Mouse (Mus musculus): ENCODE measurements around the gene C1qa.

GRCm38 (mm10) chr4:136919526-136919925, 20.9 kb upstream of the C1qa start:
- TF ChIP-seq CTCF (IDR thresholded peaks at IDR 0.05; ENCODE audit: borderline replicate concordance, control insufficient read depth, extremely low read depth, insufficient read depth, low read length, poor library complexity) (no peak), POLR2A (IDR thresholded peaks at IDR 0.05; ENCODE audit: control insufficient read depth, extremely low read depth, insufficient read depth, low read length, poor library complexity) (no peak)
